Mouse (Mus musculus) MEL (cell line): Measurements from ENCODE around the gene Ldb1. TPM values are rescaled to one million over a fixed set of nuclear protein-coding genes. Genes with fewer than 3 reads are reported as not detected.

Experiments used
- DNase-seq: peaks from one replicate; pipeline ENCODE4 v3.0.0; 2011; ENCODE audit warnings: low read depth, low spot score
- H3K27ac ChIP-seq: 2 replicates; pipeline ENCODE4 v1.5.1; 2012; ENCODE audit warnings: low read depth, mild to moderate bottlenecking, control low read depth, low read length, moderate library complexity; ENCODE audit not compliant: control insufficient read depth
- H3K27me3 ChIP-seq, 2 experiments: fragments of 150-350 bp in 1 of 2; sonication (generic) in 1 of 2; 2 replicates each; pipeline ENCODE4 v1.6.1; 2012; ENCODE audit warnings: low read length in 2 of 2, mild to moderate bottlenecking in 2 of 2, improper control_type of control experiment in 1 of 2, moderate library complexity in 1 of 2; ENCODE audit not compliant: insufficient read depth in 2 of 2, control insufficient read depth in 1 of 2
- H3K36me3 ChIP-seq, 2 experiments: 2 replicates each; pipeline ENCODE4 v1.6.1; 2012 to 2014; ENCODE audit warnings: low read length in 2 of 2, improper control_type of control experiment in 1 of 2, inconsistent platforms in 1 of 2, mild to moderate bottlenecking in 1 of 2; ENCODE audit not compliant: insufficient read depth in 2 of 2, control insufficient read depth in 1 of 2
- H3K4me1 ChIP-seq, 2 experiments: fragments of 150-350 bp in 1 of 2; sonication (generic) in 1 of 2; 2 replicates each; pipeline ENCODE4 v1.6.1; 2012; ENCODE audit warnings: low read length in 2 of 2, improper control_type of control experiment in 1 of 2, mild to moderate bottlenecking in 1 of 2; ENCODE audit not compliant: insufficient read depth in 2 of 2, control insufficient read depth in 1 of 2
- H3K4me3 ChIP-seq, 2 experiments: fragments of 150-350 bp in 1 of 2; sonication (generic) in 1 of 2; 2 replicates each; pipeline ENCODE4 v1.5.1; 2012; ENCODE audit warnings: low read depth in 2 of 2, low read length in 2 of 2, mild to moderate bottlenecking in 2 of 2, moderate library complexity in 2 of 2, control low read depth in 1 of 2, improper control_type of control experiment in 1 of 2; ENCODE audit not compliant: control insufficient read depth in 1 of 2, insufficient read depth in 1 of 2
- H3K79me2 ChIP-seq: 2 replicates; pipeline ENCODE4 v1.6.1; 2012; ENCODE audit warnings: mild to moderate bottlenecking, low read length, moderate library complexity; ENCODE audit not compliant: control insufficient read depth, poor library complexity, insufficient read depth
- H3K9ac ChIP-seq: 2 replicates; pipeline ENCODE4 v1.6.1; 2012; ENCODE audit warnings: low read depth, mild to moderate bottlenecking, control low read depth, low read length, moderate library complexity; ENCODE audit not compliant: control insufficient read depth, poor library complexity, severe bottlenecking
- H3K9me3 ChIP-seq: fragments of 150-350 bp; sonication (generic); replicated peaks from 2 replicates; pipeline ENCODE4 v1.6.1; 2012; ENCODE audit warnings: mild to moderate bottlenecking, low read length, improper control_type of control experiment, moderate library complexity; ENCODE audit not compliant: insufficient read depth
- CHD1 ChIP-seq: IDR thresholded peaks from 2 replicates; pipeline ENCODE4 v1.6.1; 2012; ENCODE audit warnings: low read depth, mild to moderate bottlenecking, inconsistent platforms, low read length, improper control_type of control experiment
- CTCF ChIP-seq, 3 experiments: IDR thresholded peaks in 2 of 3; conservative IDR thresholded peaks in 1 of 3; 2 replicates each; pipeline ENCODE4 v1.5.1; 2011 to 2012; ENCODE audit warnings: low read length in 3 of 3, low read depth in 2 of 3, mild to moderate bottlenecking in 2 of 3, improper control_type of control experiment in 1 of 3, inconsistent platforms in 1 of 3, mixed read lengths in 1 of 3, moderate library complexity in 1 of 3; ENCODE audit not compliant: control insufficient read depth in 1 of 3, insufficient read depth in 1 of 3, poor library complexity in 1 of 3, severe bottlenecking in 1 of 3
- ELF1 ChIP-seq: IDR thresholded peaks from 2 replicates; pipeline ENCODE4 v1.6.1; 2014; ENCODE audit warnings: low read depth, mild to moderate bottlenecking, inconsistent platforms, low read length, improper control_type of control experiment, moderate library complexity
- GABPA ChIP-seq: IDR thresholded peaks from 2 replicates; pipeline ENCODE4 v1.6.1; 2012; ENCODE audit warnings: low read depth, mild to moderate bottlenecking, inconsistent platforms, low read length, improper control_type of control experiment, moderate library complexity
- GATA1 ChIP-seq: IDR thresholded peaks from 2 replicates; pipeline ENCODE4 v1.6.1; 2011; ENCODE audit warnings: low read depth, low read length, improper control_type of control experiment
- HCFC1 ChIP-seq: IDR thresholded peaks from 2 replicates; pipeline ENCODE4 v1.6.1; 2012; ENCODE audit warnings: low read depth, mild to moderate bottlenecking, inconsistent platforms, low read length, improper control_type of control experiment, moderate library complexity
- JUND ChIP-seq: IDR thresholded peaks from 2 replicates; pipeline ENCODE4 v1.6.1; 2011; ENCODE audit warnings: low read depth, mild to moderate bottlenecking, improper control_type of control experiment, low read length
- MAFK ChIP-seq: IDR thresholded peaks from 2 replicates; pipeline ENCODE4 v1.6.1; 2011; ENCODE audit warnings: low read depth, mild to moderate bottlenecking, low read length, improper control_type of control experiment, borderline replicate concordance
- MAX ChIP-seq: IDR thresholded peaks from 2 replicates; pipeline ENCODE4 v1.6.1; 2011; ENCODE audit warnings: low read length, improper control_type of control experiment
- MAZ ChIP-seq: IDR thresholded peaks from 2 replicates; pipeline ENCODE4 v1.6.1; 2012; ENCODE audit warnings: low read depth, mild to moderate bottlenecking, inconsistent platforms, low read length, improper control_type of control experiment
- MEF2A ChIP-seq: IDR thresholded peaks from 2 replicates; pipeline ENCODE4 v1.6.1; 2014; ENCODE audit warnings: low read depth, mild to moderate bottlenecking, inconsistent platforms, low read length, improper control_type of control experiment; ENCODE audit not compliant: poor library complexity, insufficient replicate concordance, severe bottlenecking; ENCODE audit errors: extremely low read depth
- MXI1 ChIP-seq: IDR thresholded peaks from 2 replicates; pipeline ENCODE4 v1.6.1; 2011; ENCODE audit warnings: mild to moderate bottlenecking, low read depth, low read length, improper control_type of control experiment
- MYB ChIP-seq: IDR thresholded peaks from 2 replicates; pipeline ENCODE4 v1.6.1; 2011; ENCODE audit warnings: mild to moderate bottlenecking, low read depth, low read length, improper control_type of control experiment
- MYC ChIP-seq: IDR thresholded peaks from 2 replicates; pipeline ENCODE4 v1.6.1; 2011; ENCODE audit warnings: low read depth, mild to moderate bottlenecking, low read length, improper control_type of control experiment, moderate library complexity
- POLR2A ChIP-seq, 2 experiments: IDR thresholded peaks; 2 replicates each; pipeline ENCODE4 v1.6.1; 2011 to 2012; ENCODE audit warnings: low read length in 2 of 2, mild to moderate bottlenecking in 2 of 2, control low read depth in 1 of 2, improper control_type of control experiment in 1 of 2, low read depth in 1 of 2, moderate library complexity in 1 of 2; ENCODE audit not compliant: control insufficient read depth in 1 of 2, insufficient read depth in 1 of 2, poor library complexity in 1 of 2
- POLR2AphosphoS2 ChIP-seq: IDR thresholded peaks from 2 replicates; pipeline ENCODE4 v1.6.1; 2011; ENCODE audit warnings: low read length, improper control_type of control experiment
- RAD21 ChIP-seq: IDR thresholded peaks from 2 replicates; pipeline ENCODE4 v1.6.1; 2011; ENCODE audit warnings: mild to moderate bottlenecking, low read depth, low read length, improper control_type of control experiment
- RCOR1 ChIP-seq: IDR thresholded peaks from 2 replicates; pipeline ENCODE4 v1.6.1; 2012; ENCODE audit warnings: low read depth, mild to moderate bottlenecking, inconsistent platforms, low read length, improper control_type of control experiment
- SIN3A ChIP-seq: IDR thresholded peaks from 2 replicates; pipeline ENCODE4 v1.6.1; 2012; ENCODE audit warnings: low read length, improper control_type of control experiment, inconsistent platforms
- SMC3 ChIP-seq: IDR thresholded peaks from 2 replicates; pipeline ENCODE4 v1.6.1; 2011; ENCODE audit warnings: low read depth, low read length, improper control_type of control experiment
- TAL1 ChIP-seq: IDR thresholded peaks from 2 replicates; pipeline ENCODE4 v1.6.1; 2012; ENCODE audit warnings: mild to moderate bottlenecking, inconsistent platforms, low read length, moderate library complexity, mixed read lengths
- TBP ChIP-seq: IDR thresholded peaks from 2 replicates; pipeline ENCODE4 v1.8.0; 2011; ENCODE audit warnings: low read depth, low read length, improper control_type of control experiment
- TCF12 ChIP-seq: IDR thresholded peaks from 2 replicates; pipeline ENCODE4 v1.6.1; 2014; ENCODE audit warnings: low read depth, mild to moderate bottlenecking, inconsistent platforms, low read length, improper control_type of control experiment, moderate library complexity
- USF1 ChIP-seq: IDR thresholded peaks from 2 replicates; pipeline ENCODE4 v1.6.1; 2014; ENCODE audit warnings: low read depth, mild to moderate bottlenecking, inconsistent platforms, low read length, improper control_type of control experiment, moderate library complexity
- ZC3H11A ChIP-seq: IDR thresholded peaks from 2 replicates; pipeline ENCODE4 v1.6.1; 2012; ENCODE audit warnings: low read depth, mild to moderate bottlenecking, inconsistent platforms, low read length, improper control_type of control experiment
- ZMIZ1 ChIP-seq: IDR thresholded peaks from 2 replicates; pipeline ENCODE4 v1.6.1; 2012; ENCODE audit warnings: low read depth, mild to moderate bottlenecking, inconsistent platforms, low read length, improper control_type of control experiment, moderate library complexity
- polyA plus RNA-seq, 2 experiments: library from polyadenylated mRNA; stranded (reverse) in 1 of 2; unstranded in 1 of 2; fragments of >175 nt in 1 of 2; fragments of >200 nt in 1 of 2; gene quantifications; 2 replicates each; pipeline versions ENCODE4 v1.2.1 to v1.2.4; 2012; ENCODE audit warnings: low replicate concordance in 2 of 2, low read depth in 1 of 2; ENCODE audit not compliant: insufficient read length in 2 of 2, insufficient read depth in 1 of 2, missing spikeins in 1 of 2
- total RNA-seq: library from RNA; depleted of rRNA; stranded (reverse); fragments of 300-350 nt; gene quantifications from 2 replicates; pipeline ENCODE4 v1.2.3, GENCODE M21; 2012

Gene Ldb1
- total and polyA plus RNA-seq, 3 experiments, result 357 to 842 (median 632) TPM

DNA sequence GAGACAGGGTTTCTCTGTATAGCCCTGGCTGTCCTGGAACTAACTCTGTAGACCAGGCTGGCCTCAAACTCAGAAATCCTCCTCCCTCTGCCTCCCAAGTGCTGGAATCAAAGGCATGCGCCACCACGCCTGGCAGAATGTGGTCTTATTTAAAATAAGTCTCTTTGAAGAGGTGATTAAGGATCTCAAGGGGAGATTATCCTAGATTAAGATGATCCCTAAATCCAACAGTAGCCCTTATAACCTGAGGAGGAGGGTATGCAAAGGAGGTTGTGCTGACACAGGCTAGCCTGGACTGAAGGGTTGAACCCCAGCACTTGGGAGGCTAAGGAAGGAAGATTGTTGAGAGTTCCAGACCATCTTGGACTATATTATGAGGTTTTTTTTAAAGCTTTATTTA lies 29.0 kb downstream of the Ldb1 start:
- H3K9me3 ChIP-seq, result no peaks in the 10 kb centered on the region
- H3K27ac ChIP-seq, result no peak overlapping the region
- 0 out of 4 replicates have a peak, but pooled peaks cover 0 to 1% of the 10 kb centered on the region in 2 experiments for H3K27me3 ChIP-seq
- DNase-seq, result no peak
- no peaks in the 10 kb centered on the region; the same call in 1 of the 2 replicates for H3K79me2 ChIP-seq
- peaks cover 0 to 6% of the 10 kb centered on the region in 2 experiments; a peak in 2 of 4 replicates for H3K36me3 ChIP-seq
- TF ChIP-seq TBP (no peak), TAL1 (no peak), ZC3H11A (no peak), SIN3A (no peak), MYB (no peak), MAX (no peak), JUND (no peak), POLR2AphosphoS2 (no peak), MYC (no peak), MAZ (no peak), SMC3 (no peak), USF1 (no peak)
- no peak overlapping the region for H3K9ac ChIP-seq
- H3K4me1 ChIP-seq, result peaks cover 0 to 3% of the 10 kb centered on the region in 2 experiments; a peak in 1 of 4 replicates
- H3K4me3 ChIP-seq, result no peak overlapping the region

DNA sequence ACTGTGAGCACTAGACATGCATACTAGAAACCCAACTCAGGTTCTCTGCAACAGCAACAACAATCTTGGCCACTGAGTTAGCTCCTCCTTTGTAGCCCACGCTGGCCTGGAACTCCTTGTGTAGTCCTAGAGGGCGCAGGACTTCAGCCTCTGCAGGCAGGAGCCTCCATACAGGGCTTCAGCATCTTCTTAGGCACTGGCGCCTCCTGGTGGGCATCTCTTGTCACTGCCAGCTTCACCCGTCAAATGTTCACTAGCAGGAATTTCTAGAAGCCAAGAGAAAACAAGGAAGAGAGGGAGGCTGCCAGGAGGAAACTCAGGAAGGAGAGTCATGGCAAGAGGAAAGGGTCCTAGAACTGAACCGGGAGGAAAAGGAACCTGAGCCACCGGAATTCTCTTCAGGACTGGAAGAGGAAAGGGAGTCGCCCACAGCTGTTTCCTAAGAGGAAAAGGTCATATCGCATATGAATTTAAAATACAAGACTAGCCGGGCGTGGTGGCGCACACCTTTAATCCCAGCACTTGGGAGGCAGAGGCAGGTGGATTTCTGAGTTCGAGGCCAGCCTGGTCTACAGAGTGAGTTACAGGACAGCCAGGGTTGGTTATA lies 30.3 kb downstream of the Ldb1 start:
- H3K9me3 ChIP-seq, result no peaks in the 10 kb centered on the region
- no peak overlapping the region for H3K27ac ChIP-seq
- no peaks in the 10 kb centered on the region for H3K27me3 ChIP-seq
- peaks cover 0 to 6% of the 10 kb centered on the region in 2 experiments; a peak in 2 of 4 replicates for H3K36me3 ChIP-seq
- H3K4me3 ChIP-seq, result peak overlapping the region; percentile 39 to 56; a peak in 3 of 4 replicates
- TF ChIP-seq POLR2A (IDR thresholded peaks at IDR 0.05; ENCODE audit: control insufficient read depth in 1 of 2, insufficient read depth in 1 of 2, low read depth in 1 of 2, low read length in 2 of 2, poor library complexity in 1 of 2) (no peak), MXI1 (no peak), GATA1 (0 out of 2 replicates have a peak, but pooled peaks have one; percentile 10), MAZ (peak; percentile 66; the same call in 1 of the 2 replicates), RAD21 (no peak; the same call in none of the 2 replicates), ZC3H11A (peak; percentile 98), SMC3 (peak; percentile 99), MEF2A (no peak), CTCF (IDR thresholded peaks at IDR 0.05 in 2 of 3, conservative IDR thresholded peaks at IDR 0.05 in 1 of 3; ENCODE audit: control insufficient read depth in 1 of 3, insufficient read depth in 1 of 3, low read depth in 2 of 3, low read length in 3 of 3, poor library complexity in 1 of 3, severe bottlenecking in 1 of 3) (peak in 2 of 3 experiments; percentile 98 to 100), CHD1 (no peak), GABPA (no peak), POLR2AphosphoS2 (no peak), TBP (peak; percentile 89), HCFC1 (peak; percentile 37; the same call in 1 of the 2 replicates), MYB (no peak), TCF12 (no peak), SIN3A (peak; percentile 76; the same call in 1 of the 2 replicates), ELF1 (peak; percentile 30; the same call in 1 of the 2 replicates), MAFK (no peak), RCOR1 (no peak), ZMIZ1 (no peak)
- H3K4me1 ChIP-seq, result peaks cover 0 to 3% of the 10 kb centered on the region in 2 experiments; a peak in 1 of 4 replicates
- no peaks in the 10 kb centered on the region; the same call in 1 of the 2 replicates for H3K79me2 ChIP-seq
- peak; percentile 95 for DNase-seq
- peak overlapping the region; percentile 69 for H3K9ac ChIP-seq
